Mouse (Mus musculus) Muller cell, postnatal 12 days (primary cell): Measurements from ENCODE around the gene Sag.
A peak's percentile ranks its signal among the peaks of the same experiment; 100 is the strongest.

Experiments used
- DNase-seq: peaks from one replicate; pipeline ENCODE4 v3.0.0-alpha.2; 2015; ENCODE audit errors: inconsistent ontology term

The Sag gene

DNA sequence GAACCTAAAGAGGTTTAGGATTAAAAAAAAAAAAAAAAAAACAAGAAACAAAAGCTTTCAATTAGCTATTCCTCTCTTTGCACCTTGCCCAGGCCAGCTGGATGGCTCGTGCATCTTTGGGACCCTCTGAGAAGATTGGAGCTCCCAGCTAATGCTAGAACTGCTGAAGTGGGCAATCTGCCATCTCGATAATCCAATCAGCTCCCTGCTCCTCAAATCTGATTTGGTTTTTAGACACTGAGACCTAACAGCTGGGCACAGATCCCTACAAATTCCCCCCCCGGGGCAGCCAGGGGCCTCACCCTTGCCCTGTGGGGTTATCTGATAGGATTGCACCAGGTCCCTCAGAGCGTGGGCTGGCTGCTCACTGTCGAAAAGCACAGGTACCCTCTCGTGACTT lies at the start of gene Sag:
TSS of gene Sag (plus strand) at position 105 of the 400 bp plus-strand sequence.
- no peak for DNase-seq

GRCm38 (mm10) chr1:87755641-87756470 lies 47.6 kb upstream of the Sag start, which contains the start of gene Atg16l1:
Gene Atg16l1 (plus strand): TSS chr1:87755870.
- peak; percentile 95 for DNase-seq

DNA sequence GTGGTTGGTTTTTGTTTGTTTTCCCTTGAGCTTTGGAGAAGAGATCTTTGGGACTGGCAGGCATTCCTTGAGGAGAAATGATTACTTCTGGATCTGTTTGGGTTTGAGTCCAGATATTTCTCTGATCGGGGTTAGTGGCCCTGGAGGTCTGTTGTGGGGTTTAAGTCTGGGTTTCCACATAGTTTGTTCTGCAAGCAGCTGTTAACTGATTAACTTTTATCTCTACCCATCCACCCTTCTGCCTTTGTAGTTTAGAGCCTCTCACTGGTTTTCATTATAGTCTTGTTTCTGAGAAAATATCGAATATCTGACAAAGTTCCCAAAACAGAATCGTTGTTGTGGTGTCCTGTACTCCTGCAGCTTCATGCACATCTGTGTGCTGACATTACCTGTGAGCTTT lies 39.7 kb upstream of the Sag start:
- DNase-seq, result no peak

GRCm38 (mm10) chr1:87765741-87766140 lies 37.7 kb upstream of the Sag start:
- DNase-seq, result no peak

DNA sequence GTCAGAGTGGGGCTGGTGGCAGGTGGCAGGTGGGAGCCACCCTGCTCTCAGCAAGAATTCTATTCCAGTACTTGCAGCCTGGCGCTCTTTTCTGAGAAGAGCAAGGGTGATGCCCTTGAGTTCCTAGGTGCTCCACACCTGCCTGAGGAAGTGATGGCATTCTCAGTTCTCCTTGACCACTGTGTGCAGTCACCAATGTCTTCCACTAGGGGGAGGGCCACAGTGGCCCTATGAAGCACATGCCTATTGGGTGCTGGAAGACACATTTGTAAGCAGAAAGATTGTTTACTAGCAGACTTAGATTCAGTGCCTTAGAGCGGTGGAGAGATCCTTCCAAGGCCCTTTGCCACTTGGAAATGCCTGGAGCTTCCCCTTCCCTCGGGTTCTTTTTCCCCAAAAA lies 37.2 kb upstream of the Sag start:
- peak; percentile 4 for DNase-seq

- DNase-seq, result no peak
Measured at GRCm38 (mm10) chr1:87769263-87769662, 34.2 kb upstream of the Sag start.

GRCm38 (mm10) chr1:87770486-87770885 lies 33.0 kb upstream of the Sag start:
- no peak for DNase-seq

GRCm38 (mm10) chr1:87771724-87772123 lies 31.8 kb upstream of the Sag start:
- no peak for DNase-seq

DNA sequence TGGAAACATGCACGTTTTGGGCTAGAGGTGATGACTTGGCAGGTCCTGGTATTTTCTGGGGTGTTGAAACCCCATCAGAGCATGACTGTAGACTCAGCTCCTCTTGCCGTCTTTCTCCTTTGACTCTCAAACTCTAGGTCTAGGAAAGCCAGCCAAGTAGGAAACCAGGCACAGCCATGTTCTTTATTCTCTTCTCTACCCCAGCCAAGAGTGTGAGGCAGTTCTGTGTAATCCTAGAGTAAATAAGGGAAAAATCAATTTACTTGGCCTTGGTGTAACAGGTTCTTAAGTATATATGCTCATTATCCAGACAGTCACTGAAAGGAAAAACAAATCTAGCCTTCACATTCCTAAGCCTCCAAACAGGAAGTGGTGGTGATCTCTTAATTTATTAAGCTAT lies 30.1 kb upstream of the Sag start:
- DNase-seq, result no peak

DNA sequence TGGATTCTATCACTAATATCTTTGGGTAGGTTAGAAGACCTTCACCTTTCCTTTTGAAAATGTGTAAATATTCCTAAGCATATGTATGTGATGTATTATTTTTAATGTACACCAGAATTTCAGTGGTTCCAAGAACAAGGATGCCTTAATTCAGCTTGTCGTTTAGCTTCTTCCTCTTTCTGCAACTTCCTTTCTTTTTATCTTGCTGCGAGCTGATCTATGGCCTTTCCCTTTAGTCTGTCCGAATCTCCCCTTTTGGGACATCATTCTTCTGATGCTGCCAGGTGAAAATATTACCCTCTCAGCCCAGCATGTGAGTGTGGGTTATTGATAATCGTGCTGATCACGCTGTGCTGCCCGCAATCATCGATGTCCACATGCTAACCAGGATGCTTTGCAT lies 28.6 kb upstream of the Sag start:
- DNase-seq, result no peak

DNA sequence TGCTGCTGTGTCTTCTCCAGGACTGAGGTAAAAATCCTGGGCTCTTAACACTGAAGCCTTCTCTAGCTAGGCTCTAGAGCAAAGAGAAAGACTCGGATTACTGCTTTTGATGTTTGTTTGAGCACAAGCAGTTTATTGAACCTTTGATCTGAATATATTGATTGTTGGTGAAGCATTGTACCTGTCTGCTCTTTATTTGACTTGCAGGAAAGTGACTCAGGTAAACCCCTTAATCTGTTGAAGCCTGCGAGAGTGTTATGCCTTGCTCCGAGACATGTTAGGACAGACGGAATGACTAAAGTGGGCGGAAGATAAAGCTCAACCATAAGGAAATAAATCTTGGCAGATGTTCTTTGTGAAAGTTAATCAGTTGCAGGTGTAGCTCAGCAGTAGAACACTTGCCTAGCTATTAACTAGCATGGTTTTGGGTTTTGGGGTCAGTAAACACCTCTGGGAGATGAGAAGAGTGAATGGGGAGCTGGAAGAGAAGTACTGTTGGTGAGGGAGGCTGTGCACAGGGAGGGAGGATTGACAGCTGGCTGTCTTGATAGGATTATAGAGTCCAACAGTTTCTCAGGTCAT lies 24.2 kb upstream of the Sag start:
- no peak for DNase-seq

DNA sequence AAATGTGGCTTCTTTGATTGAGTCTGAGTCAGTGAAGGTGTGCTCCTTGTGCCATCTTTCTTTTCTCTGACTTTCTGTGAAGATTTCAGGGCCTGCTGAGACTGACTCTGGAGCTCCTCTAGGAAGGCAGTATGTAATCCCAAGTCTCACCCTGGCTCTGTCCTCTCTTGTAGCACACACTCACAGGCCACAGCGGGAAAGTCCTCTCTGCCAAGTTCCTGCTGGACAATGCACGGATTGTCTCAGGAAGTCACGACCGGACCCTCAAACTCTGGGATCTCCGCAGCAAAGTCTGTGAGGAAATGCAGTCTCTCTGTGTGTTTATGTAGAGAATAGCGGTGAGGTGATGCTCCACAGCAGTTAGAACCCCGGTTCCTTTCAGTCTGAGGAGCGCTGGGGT lies 17.8 kb upstream of the Sag start:
- peak; percentile 24 for DNase-seq

GRCm38 (mm10) chr1:87786251-87786650 lies 17.2 kb upstream of the Sag start:
- no peak for DNase-seq

GRCm38 (mm10) chr1:87789665-87790064 lies 13.8 kb upstream of the Sag start:
- DNase-seq, result no peak

DNA sequence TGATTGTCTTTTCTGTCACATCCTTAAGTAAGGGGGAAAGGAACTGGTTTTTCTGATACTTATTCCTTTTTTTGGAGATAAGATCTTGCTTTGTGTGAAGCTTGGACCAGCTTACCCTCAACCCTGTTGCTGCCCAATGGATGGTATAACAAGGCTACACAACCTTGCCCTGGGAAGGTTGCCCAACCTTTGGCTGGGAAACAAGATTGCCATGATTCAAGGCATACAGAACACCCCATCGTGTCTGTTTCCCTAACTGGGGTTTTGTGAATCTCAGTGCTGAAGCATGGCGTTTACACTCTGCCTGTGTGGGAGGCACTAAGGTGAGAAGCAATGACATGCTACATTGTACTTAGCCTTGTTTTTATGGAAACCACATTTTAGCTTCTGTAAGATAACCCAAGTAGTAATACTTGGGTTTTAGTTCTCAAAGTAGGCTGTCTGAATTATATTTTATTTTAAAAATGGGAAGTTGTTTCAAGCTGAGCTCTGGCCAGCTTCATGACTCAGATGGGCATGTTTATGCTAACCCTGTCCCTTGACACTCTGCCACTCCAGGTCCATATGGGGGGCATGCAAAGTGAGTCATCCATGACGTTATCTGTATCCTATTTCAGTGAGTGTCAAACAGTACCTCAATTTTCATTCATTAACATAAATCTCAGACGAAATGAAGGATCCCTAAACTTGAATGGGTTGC lies 10.9 kb upstream of the Sag start:
- DNase-seq, result peak; percentile 6

DNA sequence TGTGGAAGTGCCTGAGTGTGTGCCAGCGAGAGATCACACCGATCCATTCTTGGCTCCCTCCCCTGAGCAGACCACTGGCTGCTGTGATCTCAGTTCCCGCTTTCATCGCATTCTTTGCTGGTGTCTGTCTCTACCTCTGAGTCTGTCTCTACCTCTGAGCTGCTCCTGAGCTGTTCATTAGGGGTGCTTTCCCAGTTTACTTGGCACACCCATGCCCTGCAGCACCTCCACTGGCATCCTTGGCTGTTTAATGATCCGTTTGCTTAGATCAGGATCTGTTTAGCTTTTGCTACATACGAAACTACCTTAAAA lies 10.4 kb upstream of the Sag start:
- no peak for DNase-seq

- no peak for DNase-seq
Measured at GRCm38 (mm10) chr1:87797702-87798101, 5.8 kb upstream of the Sag start.

DNA sequence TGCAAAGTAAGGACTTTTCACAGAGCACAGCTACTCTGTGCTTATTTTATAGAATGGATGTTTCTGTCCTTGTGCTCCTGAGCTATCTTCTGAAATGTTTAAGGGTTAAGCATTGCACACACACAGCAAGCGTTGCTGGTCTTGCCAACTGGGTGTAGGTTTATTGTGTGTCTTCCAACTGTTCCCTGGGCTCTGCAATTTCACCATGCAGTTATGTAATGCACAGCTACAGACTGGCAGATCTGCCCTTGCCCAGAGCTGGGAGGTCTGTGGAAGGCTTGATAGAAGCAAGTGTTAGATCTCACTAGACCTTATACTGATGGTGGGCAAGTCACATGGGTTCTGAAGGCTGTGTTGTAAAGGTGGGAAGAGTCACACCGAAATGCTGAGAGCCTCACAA lies 5.2 kb upstream of the Sag start:
- DNase-seq, result no peak

- DNase-seq, result no peak
Measured at GRCm38 (mm10) chr1:87807751-87808150, 4.3 kb downstream of the Sag start.

DNA sequence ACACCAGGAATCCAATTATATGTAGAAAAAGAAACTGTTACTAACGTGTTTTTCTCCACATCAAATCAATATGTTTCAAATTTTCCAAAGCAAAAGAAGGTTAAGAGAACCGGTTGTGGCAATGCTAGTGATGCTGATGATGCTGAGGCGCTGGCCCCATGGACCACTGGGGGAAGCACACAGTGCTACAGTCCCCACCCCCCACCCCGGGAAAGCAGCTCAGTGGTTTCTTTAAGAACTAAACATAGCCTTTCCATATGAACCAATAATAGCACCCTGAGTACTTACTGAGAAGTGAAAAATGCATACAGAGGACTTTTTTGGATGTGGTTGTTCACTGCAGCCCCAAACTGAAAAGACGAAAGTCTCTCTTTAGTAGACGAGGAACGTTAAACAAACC lies 7.9 kb downstream of the Sag start:
- no peak for DNase-seq

DNA sequence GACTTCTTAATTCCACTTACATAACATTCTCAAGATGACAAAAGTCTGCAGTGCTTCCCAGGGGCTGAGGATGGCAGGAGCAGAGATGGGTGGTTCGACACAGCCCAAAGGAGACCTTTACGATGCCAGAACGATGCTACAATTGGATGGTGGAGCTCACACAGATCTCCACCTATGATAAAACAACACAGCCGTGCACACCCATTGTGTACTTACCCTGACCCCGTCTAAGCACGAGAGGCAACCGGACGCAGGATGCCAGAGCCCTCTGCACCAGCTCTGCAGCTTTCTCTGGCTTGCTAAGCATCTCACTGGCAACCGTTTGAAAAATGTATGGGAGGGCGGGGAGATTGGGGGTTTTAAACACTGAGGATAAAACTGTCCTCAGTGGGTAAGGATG lies 8.6 kb downstream of the Sag start:
- no peak for DNase-seq

- no peak for DNase-seq
Measured at GRCm38 (mm10) chr1:87813155-87813554, 9.7 kb downstream of the Sag start.

DNA sequence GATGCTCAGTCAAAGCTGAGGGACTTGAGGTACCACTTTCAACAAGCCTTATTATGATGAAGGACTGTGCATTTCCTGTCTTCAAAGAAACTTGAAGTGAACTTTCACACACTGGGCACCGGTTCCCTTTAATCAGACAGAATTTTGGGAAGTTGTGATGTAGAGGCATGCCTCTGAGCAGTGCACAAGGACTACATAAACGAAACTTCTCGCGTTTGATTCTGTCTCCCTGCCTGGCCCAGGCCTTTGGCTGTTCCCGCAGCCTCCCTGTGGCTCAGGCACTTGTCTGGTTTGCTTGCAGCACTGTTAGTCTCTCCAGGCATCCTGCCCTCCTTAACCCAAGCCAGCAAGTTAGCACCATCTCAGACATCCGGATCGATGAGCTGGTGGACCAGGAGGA lies 10.2 kb downstream of the Sag start:
- no peak for DNase-seq
